Mouse (Mus musculus) neural tube, embryonic 15.5 days (tissue): ENCODE results near the gene Pde4d. TPM values are rescaled to one million over a fixed set of nuclear protein-coding genes. Genes with fewer than 3 reads are reported as not detected.

ENCODE experiments used
- ATAC-seq: fragments of 200-750 bp; cut with Nextera tagmentation; 2 replicates; pipeline ENCODE4 v1.8.0; 2017; ENCODE audit warnings: mild to moderate bottlenecking, moderate TSS enrichment, moderate library complexity; ENCODE audit not compliant: low FRiP score
- H3K27ac ChIP-seq: fragments of 300-500 bp; sonication (generic); replicated peaks from 2 replicates; pipeline ENCODE4 v1.5.1; 2015; ENCODE audit warnings: mild to moderate bottlenecking, inconsistent platforms
- H3K27me3 ChIP-seq: fragments of 300-500 bp; sonication (generic); replicated peaks from 2 replicates; pipeline ENCODE4 v1.6.1; 2015; ENCODE audit warnings: inconsistent platforms
- H3K36me3 ChIP-seq: fragments of 300-500 bp; sonication (generic); 2 replicates; pipeline ENCODE4 v1.6.1; 2015; ENCODE audit warnings: inconsistent platforms
- H3K4me1 ChIP-seq: fragments of 300-500 bp; sonication (generic); 2 replicates; pipeline ENCODE4 v1.6.1; 2015; ENCODE audit warnings: inconsistent platforms
- H3K4me2 ChIP-seq: fragments of 300-500 bp; sonication (generic); 2 replicates; pipeline ENCODE4 v1.6.1; 2015; ENCODE audit warnings: inconsistent platforms, mild to moderate bottlenecking, moderate library complexity
- H3K4me3 ChIP-seq: fragments of 300-500 bp; sonication (generic); replicated peaks from 2 replicates; pipeline ENCODE4 v1.5.1; 2015; ENCODE audit warnings: mild to moderate bottlenecking, inconsistent platforms
- H3K9ac ChIP-seq: fragments of 300-500 bp; sonication (generic); replicated peaks from 2 replicates; pipeline ENCODE4 v1.6.1; 2015; ENCODE audit warnings: mild to moderate bottlenecking, inconsistent platforms
- H3K9me3 ChIP-seq: fragments of 300-500 bp; sonication (generic); replicated peaks from 2 replicates; pipeline ENCODE4 v1.6.1; 2016; ENCODE audit warnings: inconsistent platforms
- WGBS: fragments of 180-500 bp; shearing (Covaris S2); methylation state at CpG from one replicate; pipeline ENCODE4 v1.1.7; 2015; ENCODE audit warnings: mixed read lengths; 5-methylcytosine and 5-hydroxymethylcytosine counted together
- polyA plus RNA-seq: library from polyadenylated mRNA; unstranded; fragments of >200 nt; fragmentation: Nextera tagmentation; extraction: Ambion mirVana; gene quantifications from 2 replicates; pipeline ENCODE4 v1.2.1, GENCODE M21; 2015

The Pde4d gene
- polyA plus RNA-seq, 1 experiment from 2014 or later = 20.7 TPM

- Histone ChIP-seq H3K9ac (no peak overlapping the region), H3K4me3 (no peak overlapping the region), H3K4me1 (peaks cover 43% of the 10 kb centered on the region), H3K27ac (peak overlapping the region; percentile 24), H3K36me3 (no peaks in the 10 kb centered on the region), H3K4me2 (no peak overlapping the region), H3K27me3 (no peaks in the 10 kb centered on the region), H3K9me3 (no peaks in the 10 kb centered on the region)
- no peak for ATAC-seq
- 72% methylated on average over 3 of the region's 3 CpGs for WGBS
Observed at GRCm38 (mm10) chr13:109820141-109820540, 1370.4 kb downstream of the Pde4d start.

- no peaks in the 10 kb centered on the region for H3K27me3 ChIP-seq
- 72% methylated on average over 3 of the region's 3 CpGs for WGBS
- H3K4me3 ChIP-seq = no peak overlapping the region
- H3K36me3 ChIP-seq = no peaks in the 10 kb centered on the region
- no peaks in the 10 kb centered on the region for H3K9me3 ChIP-seq
- peaks cover 43% of the 10 kb centered on the region for H3K4me1 ChIP-seq
- H3K9ac ChIP-seq = no peak overlapping the region
- peak overlapping the region; percentile 92 for H3K27ac ChIP-seq
- no peak overlapping the region for H3K4me2 ChIP-seq
- ATAC-seq = no peak
Observed at GRCm38 (mm10) chr13:109820866-109821265, 1371.1 kb downstream of the Pde4d start.

- 7% methylated on average over 8 of the region's 8 CpGs for WGBS
- peaks cover 43% of the 10 kb centered on the region for H3K4me1 ChIP-seq
- peak; percentile 77 for ATAC-seq
Observed at GRCm38 (mm10) chr13:109821725-109822412, 1372.1 kb downstream of the Pde4d start.

GRCm38 (mm10) chr13:109822413-109823298, 1372.9 kb downstream of the Pde4d start:
- Histone ChIP-seq H3K9me3 (no peaks in the 10 kb centered on the region), H3K4me1 (peaks cover 43% of the 10 kb centered on the region), H3K36me3 (no peaks in the 10 kb centered on the region), H3K4me3 (peak overlapping the region; percentile 37), H3K9ac (peak overlapping the region; percentile 40), H3K4me2 (peak overlapping the region; percentile 59), H3K27ac (peak overlapping the region; percentile 92), H3K27me3 (no peaks in the 10 kb centered on the region)
- under 1% methylated on average over 15 of the region's 15 CpGs for WGBS
- ATAC-seq = peak; percentile 94

More at GRCm38 (mm10) chr13:109821725-109822412, 1372.1 kb downstream of the Pde4d start:
- Histone ChIP-seq H3K4me2 (peak overlapping the region; percentile 59), H3K36me3 (no peaks in the 10 kb centered on the region), H3K4me3 (peak overlapping the region; percentile 37), H3K9me3 (no peaks in the 10 kb centered on the region), H3K27me3 (no peaks in the 10 kb centered on the region), H3K9ac (peak overlapping the region; percentile 40), H3K27ac (peak overlapping the region; percentile 92)

GRCm38 (mm10) chr13:109823307-109824031, 1373.7 kb downstream of the Pde4d start:
- Histone ChIP-seq H3K9ac (0 out of 2 replicates have a peak overlapping the region, but pooled peaks have one; percentile 5), H3K27ac (peak overlapping the region; percentile 92), H3K4me1 (peaks cover 43% of the 10 kb centered on the region), H3K4me3 (peak overlapping the region; percentile 3; the same call in 1 of the 2 replicates), H3K4me2 (peak overlapping the region; percentile 59), H3K27me3 (no peaks in the 10 kb centered on the region), H3K36me3 (no peaks in the 10 kb centered on the region), H3K9me3 (no peaks in the 10 kb centered on the region)
- ATAC-seq = no peak
- WGBS = 21% methylated on average over 11 of the region's 11 CpGs

- no peak overlapping the region for H3K4me3 ChIP-seq
- no peak overlapping the region for H3K4me2 ChIP-seq
- no peaks in the 10 kb centered on the region for H3K36me3 ChIP-seq
- H3K27ac ChIP-seq = no peak overlapping the region
- no peak for ATAC-seq
- no peaks in the 10 kb centered on the region for H3K9me3 ChIP-seq
- H3K27me3 ChIP-seq = no peaks in the 10 kb centered on the region
- H3K9ac ChIP-seq = no peak overlapping the region
- 90% methylated on average over 6 of the region's 6 CpGs for WGBS
- peaks cover 36% of the 10 kb centered on the region for H3K4me1 ChIP-seq
Observed at GRCm38 (mm10) chr13:109825891-109826290, 1376.1 kb downstream of the Pde4d start.

- Histone ChIP-seq H3K27me3 (no peaks in the 10 kb centered on the region), H3K9ac (no peak overlapping the region), H3K4me3 (no peak overlapping the region), H3K9me3 (no peaks in the 10 kb centered on the region), H3K27ac (no peak overlapping the region), H3K36me3 (no peaks in the 10 kb centered on the region), H3K4me1 (peaks cover 23% of the 10 kb centered on the region), H3K4me2 (no peak overlapping the region)
- ATAC-seq = no peak
- WGBS = 92% methylated on average over 6 of the region's 6 CpGs
Observed at GRCm38 (mm10) chr13:109827341-109827740, 1377.6 kb downstream of the Pde4d start.

- no peaks in the 10 kb centered on the region for H3K9me3 ChIP-seq
- H3K4me2 ChIP-seq = no peak overlapping the region
- H3K27ac ChIP-seq = no peak overlapping the region
- ATAC-seq = no peak
- H3K36me3 ChIP-seq = no peaks in the 10 kb centered on the region
- no peak overlapping the region for H3K4me3 ChIP-seq
- no peak overlapping the region for H3K9ac ChIP-seq
- 86% methylated on average over 3 of the region's 3 CpGs for WGBS
- H3K27me3 ChIP-seq = no peaks in the 10 kb centered on the region
- peaks cover 20% of the 10 kb centered on the region for H3K4me1 ChIP-seq
Observed at GRCm38 (mm10) chr13:109827909-109828308, 1378.2 kb downstream of the Pde4d start.

GRCm38 (mm10) chr13:109829444-109829843, 1379.7 kb downstream of the Pde4d start:
- 73% methylated on average over 3 of the region's 3 CpGs for WGBS
- Histone ChIP-seq H3K27me3 (no peaks in the 10 kb centered on the region), H3K9me3 (no peaks in the 10 kb centered on the region), H3K4me2 (no peak overlapping the region), H3K27ac (no peak overlapping the region), H3K9ac (no peak overlapping the region), H3K4me3 (no peak overlapping the region), H3K36me3 (no peaks in the 10 kb centered on the region), H3K4me1 (peaks cover 7% of the 10 kb centered on the region)
- no peak for ATAC-seq

- WGBS = 91% methylated on average over 3 of the region's 3 CpGs
- no peak for ATAC-seq
Observed at GRCm38 (mm10) chr13:109834935-109835334, 1385.2 kb downstream of the Pde4d start.

GRCm38 (mm10) chr13:109837453-109837852, 1387.7 kb downstream of the Pde4d start:
- WGBS = 75% methylated on average over 11 of the region's 11 CpGs
- no peak overlapping the region for H3K4me2 ChIP-seq
- no peak for ATAC-seq

More at GRCm38 (mm10) chr13:109834935-109835334, 1385.2 kb downstream of the Pde4d start:
- Histone ChIP-seq H3K36me3 (no peaks in the 10 kb centered on the region), H3K4me3 (no peak overlapping the region), H3K27ac (no peak overlapping the region), H3K4me1 (no peaks in the 10 kb centered on the region), H3K27me3 (no peaks in the 10 kb centered on the region), H3K4me2 (no peak overlapping the region), H3K9ac (no peak overlapping the region), H3K9me3 (no peaks in the 10 kb centered on the region)

More at GRCm38 (mm10) chr13:109837453-109837852, 1387.7 kb downstream of the Pde4d start:
- H3K4me3 ChIP-seq = no peak overlapping the region
- H3K27ac ChIP-seq = no peak overlapping the region
- H3K27me3 ChIP-seq = no peaks in the 10 kb centered on the region
- H3K4me1 ChIP-seq = no peaks in the 10 kb centered on the region
- H3K36me3 ChIP-seq = no peaks in the 10 kb centered on the region
- no peaks in the 10 kb centered on the region for H3K9me3 ChIP-seq
- H3K9ac ChIP-seq = no peak overlapping the region
